ENCODE assay signal across 18 mouse cellular contexts in genomic region chr1:43130219-43130981, GRCm38 (mm10). TPM values are rescaled to one million over a fixed set of nuclear protein-coding genes. Genes with fewer than 3 reads are reported as not detected.
DNase-seq lines count a peak whose midpoint lies in the region; ATAC-seq lines count a peak whose summit lies in the region.
"Had no signal": no experiment of that assay in that cellular context is flagged by ENCODE, and none has a peak within 500 bp of the region (broad histone marks: within the 10 kb centered on the region; RNA-seq: fewer than 3 reads in every experiment).

No protein-coding gene starts in this region.

- DNase-seq in forebrain, embryonic 11.5 days (ENCODE audit: low spot score) = no peak
- no peak for DNase-seq in heart, postnatal 14 days
- DNase-seq in right cerebral cortex, adult 18-20 months = peak; percentile 56
- DNase-seq in right cerebral cortex, postnatal 25 days = no peak
- no peak for DNase-seq in hindbrain, embryonic 10.5 days (ENCODE audit: low spot score)
- DNase-seq in thymus, postnatal 36 days = no peak
- DNase-seq: adrenal gland, postnatal 25 days; heart, adult 18-20 months; kidney, postnatal 36 days had no signal

- intact Hi-C loops in heart, postnatal 14 days (cut with DNase I) = no loop called here

- H3K9me3 ChIP-seq in forebrain, embryonic 15.5 days = no peaks in the 10 kb centered on the region
- no peaks in the 10 kb centered on the region for H3K9me3 ChIP-seq in forebrain, embryonic 11.5 days (ENCODE audit: control insufficient read depth, low read length)
- no peaks in the 10 kb centered on the region for H3K9me3 ChIP-seq in heart, embryonic 13.5 days
- H3K9me3 ChIP-seq in hindbrain, embryonic 10.5 days = no peaks in the 10 kb centered on the region
- H3K9me3 ChIP-seq: G1E; lung, embryonic 15.5 days had no signal

- no peaks in the 10 kb centered on the region for H3K27me3 ChIP-seq in forebrain, embryonic 15.5 days
- H3K27me3 ChIP-seq in forebrain, embryonic 11.5 days (ENCODE audit: control insufficient read depth, insufficient read depth, low read length) = no peaks in the 10 kb centered on the region
- no peaks in the 10 kb centered on the region for H3K27me3 ChIP-seq in heart, embryonic 13.5 days (replicated peaks)
- H3K27me3 ChIP-seq in hindbrain, embryonic 10.5 days (ENCODE audit: insufficient read depth, poor library complexity, severe bottlenecking) = no peaks in the 10 kb centered on the region
- H3K27me3 ChIP-seq: lung, embryonic 15.5 days had no signal

- no peak overlapping the region for H3K4me2 ChIP-seq in forebrain, embryonic 15.5 days (replicated peaks)
- H3K4me2 ChIP-seq in forebrain, embryonic 11.5 days (ENCODE audit: low read depth, low read length, severe bottlenecking) = no peak overlapping the region
- no peak overlapping the region for H3K4me2 ChIP-seq in heart, embryonic 13.5 days
- H3K4me2 ChIP-seq: lung, embryonic 15.5 days; midbrain, embryonic 11.5 days had no signal

- WGBS in forebrain, embryonic 15.5 days = 66% methylated on average over 5 of the region's 5 CpGs
- 77% methylated on average over 5 of the region's 5 CpGs for WGBS in forebrain, embryonic 11.5 days
- 65% methylated on average over 5 of the region's 5 CpGs for WGBS in heart, embryonic 13.5 days
- WGBS in hindbrain, embryonic 10.5 days = 82% methylated on average over 5 of the region's 5 CpGs

- no peaks in the 10 kb centered on the region for H3K36me3 ChIP-seq in forebrain, embryonic 15.5 days
- H3K36me3 ChIP-seq in forebrain, embryonic 11.5 days (ENCODE audit: control insufficient read depth, insufficient read depth, low read length) = no peaks in the 10 kb centered on the region
- H3K36me3 ChIP-seq in heart, embryonic 13.5 days = peaks cover 87% of the 10 kb centered on the region
- 0 out of 2 replicates have a peak, but pooled peaks cover 4% of the 10 kb centered on the region for H3K36me3 ChIP-seq in hindbrain, embryonic 10.5 days
- H3K36me3 ChIP-seq: G1E; lung, embryonic 15.5 days had no signal

- H3K4me1 ChIP-seq in forebrain, embryonic 15.5 days = no peaks in the 10 kb centered on the region; the same call in 1 of the 2 replicates
- H3K4me1 ChIP-seq in forebrain, embryonic 11.5 days (replicated peaks; ENCODE audit: control insufficient read depth, insufficient read depth, low read length) = no peaks in the 10 kb centered on the region
- H3K4me1 ChIP-seq in heart, embryonic 13.5 days = peaks cover 49% of the 10 kb centered on the region
- no peaks in the 10 kb centered on the region for H3K4me1 ChIP-seq in hindbrain, embryonic 10.5 days (replicated peaks)
- H3K4me1 ChIP-seq: lung, embryonic 15.5 days had no signal

- H3K9ac ChIP-seq in forebrain, embryonic 15.5 days (replicated peaks) = no peak overlapping the region
- no peak overlapping the region for H3K9ac ChIP-seq in forebrain, embryonic 11.5 days (ENCODE audit: low read length)
- no peak overlapping the region for H3K9ac ChIP-seq in heart, embryonic 13.5 days
- H3K9ac ChIP-seq: liver, embryonic 14.5 days; lung, embryonic 15.5 days had no signal

- no peak; the same call in 1 of the 2 replicates for ATAC-seq in forebrain, embryonic 15.5 days (replicated peaks)
- no peak for ATAC-seq in forebrain, embryonic 11.5 days (replicated peaks; ENCODE audit: low FRiP score)
- no peak for ATAC-seq in heart, embryonic 13.5 days (ENCODE audit: extremely low read depth, insufficient number of reproducible peaks, low FRiP score, low TSS enrichment)
- ATAC-seq: hindbrain, embryonic 16.5 days; intestine, embryonic 16.5 days had no signal

- H3K4me3 ChIP-seq in forebrain, embryonic 15.5 days = no peak overlapping the region
- no peak overlapping the region for H3K4me3 ChIP-seq in forebrain, embryonic 11.5 days (ENCODE audit: low read depth, low read length)
- no peak overlapping the region for H3K4me3 ChIP-seq in heart, embryonic 13.5 days
- no peak overlapping the region for H3K4me3 ChIP-seq in hindbrain, embryonic 10.5 days
- H3K4me3 ChIP-seq: lung, embryonic 15.5 days had no signal

- 0 out of 2 replicates have a peak overlapping the region, but pooled peaks have one; percentile 15 for H3K27ac ChIP-seq in forebrain, embryonic 15.5 days (replicated peaks)
- no peak overlapping the region for H3K27ac ChIP-seq in forebrain, embryonic 11.5 days (ENCODE audit: low read depth, low read length)
- H3K27ac ChIP-seq in heart, embryonic 13.5 days (replicated peaks) = 0 out of 2 replicates have a peak overlapping the region, but pooled peaks have one; percentile 5
- H3K27ac ChIP-seq in hindbrain, embryonic 10.5 days = no peak overlapping the region
- H3K27ac ChIP-seq: liver, embryonic 14.5 days; lung, embryonic 15.5 days; macrophage had no signal

RNA-seq across cellular contexts. Expression of gene AI597479, which starts 31.9 kb away (rescaled TPM):
- polyA plus RNA-seq in forebrain, embryonic 15.5 days (2015; fragmentation: Nextera tagmentation; extraction: Ambion mirVana) = 47.8 and 53.5 TPM in 2 replicates
- 38.3 and 41.8 TPM in 2 replicates for polyA plus RNA-seq in forebrain, embryonic 11.5 days (2014; fragmentation: Nextera tagmentation; extraction: Ambion mirVana)
- polyA plus RNA-seq in heart, embryonic 13.5 days (2015; fragmentation: Nextera tagmentation; extraction: Ambion mirVana) = 20.4 and 21.7 TPM in 2 replicates
- total RNA-seq in heart, postnatal 14 days (2021) = 10 to 100 TPM; 15.3 to 15.4 TPM
- polyA plus RNA-seq in hindbrain, embryonic 10.5 days (2016; fragmentation: Nextera tagmentation; extraction: Ambion mirVana) = 34.9 and 42.1 TPM in 2 replicates

RNA-seq across cellular contexts. Expression of gene Tgfbrap1, which starts 32.0 kb away (rescaled TPM):
- polyA plus RNA-seq in forebrain, embryonic 15.5 days (2015; fragmentation: Nextera tagmentation; extraction: Ambion mirVana) = 18.1 and 18.2 TPM in 2 replicates
- 17.3 and 17.6 TPM in 2 replicates for polyA plus RNA-seq in forebrain, embryonic 11.5 days (2014; fragmentation: Nextera tagmentation; extraction: Ambion mirVana)
- polyA plus RNA-seq in heart, embryonic 13.5 days (2015; fragmentation: Nextera tagmentation; extraction: Ambion mirVana) = 6.2 and 7.0 TPM in 2 replicates
- total RNA-seq in heart, postnatal 14 days (2021) = 10 to 100 TPM; 13.9 to 15.7 TPM
- polyA plus RNA-seq in hindbrain, embryonic 10.5 days (2016; fragmentation: Nextera tagmentation; extraction: Ambion mirVana) = 14.4 and 16.3 TPM in 2 replicates

Comparison
In these comparisons a context has a peak if more than half of its experiments do, and no peak if none do; other contexts are left out.
1. H3K27ac ChIP-seq: peak in forebrain, embryonic 15.5 days (single experiment) and heart, embryonic 13.5 days (single experiment); none in forebrain, embryonic 11.5 days (single experiment) and hindbrain, embryonic 10.5 days (single experiment).